Mouse (Mus musculus) monocyte, adult 5-6 weeks (primary cell): ENCODE results near the gene P3h1. TPM values are rescaled to one million over a fixed set of nuclear protein-coding genes. Genes with fewer than 3 reads are reported as not detected.
"Not testable (repeated sequence)": the region's sequence is repeated elsewhere in the genome, so short reads cannot be mapped to it uniquely, and the experiment has no call there.

Source experiments
- ATAC-seq: fragments of 153-309, 156-312 bp; replicated peaks from 2 replicates; pipeline ENCODE4 v1.8.0; 2017; ENCODE audit warnings: mild to moderate bottlenecking; ENCODE audit not compliant: low TSS enrichment, insufficient number of reproducible peaks, severe bottlenecking, poor library complexity, low FRiP score
- total RNA-seq: library from RNA; stranded (forward); fragments of 200-1000, 200-491, 200-594 nt; gene quantifications from 3 replicates; pipeline ENCODE4 v1.2.3, GENCODE M21; 2017

P3h1 gene
- total RNA-seq, 1 experiment from 2014 or later = 0.48 TPM

- no peak for ATAC-seq
Measured at GRCm38 (mm10) chr4:119261087-119261713, 28.5 kb downstream of the P3h1 start.

- ATAC-seq = no peak
Measured at GRCm38 (mm10) chr4:119262483-119262882, 29.8 kb downstream of the P3h1 start.

GRCm38 (mm10) chr4:119263459-119263858 is 30.7 kb downstream of the P3h1 start:
- no peak for ATAC-seq

GRCm38 (mm10) chr4:119266606-119267005 is 33.9 kb downstream of the P3h1 start:
- no peak for ATAC-seq

GRCm38 (mm10) chr4:119274627-119275026 is 41.9 kb downstream of the P3h1 start:
- ATAC-seq = no peak

GRCm38 (mm10) chr4:119275226-119275625 is 42.5 kb downstream of the P3h1 start:
- no peak for ATAC-seq

- no peak for ATAC-seq
Measured at GRCm38 (mm10) chr4:119275726-119276125, 43.0 kb downstream of the P3h1 start.

- ATAC-seq = not testable (repeated sequence)
Measured at GRCm38 (mm10) chr4:119278784-119279183, 46.1 kb downstream of the P3h1 start.

GRCm38 (mm10) chr4:119284861-119285260 is 52.1 kb downstream of the P3h1 start:
- no peak for ATAC-seq

GRCm38 (mm10) chr4:119285336-119285735 is 52.6 kb downstream of the P3h1 start:
- no peak for ATAC-seq

GRCm38 (mm10) chr4:119291921-119292320 is 59.2 kb downstream of the P3h1 start:
- ATAC-seq = no peak

- peak; percentile 38; the same call in 1 of the 2 replicates for ATAC-seq
Measured at GRCm38 (mm10) chr4:119292771-119293573, 60.3 kb downstream of the P3h1 start.

GRCm38 (mm10) chr4:119293574-119294258 is 61.0 kb downstream of the P3h1 start:
- ATAC-seq = no peak

- ATAC-seq = peak; percentile 99
Measured at GRCm38 (mm10) chr4:119294415-119295133, 61.9 kb downstream of the P3h1 start, which contains the start of gene Ybx1. TSS of gene Ybx1 (minus strand) at chr4:119294604.

GRCm38 (mm10) chr4:119295134-119295453 is 62.4 kb downstream of the P3h1 start:
- no peak for ATAC-seq

GRCm38 (mm10) chr4:119297361-119297760 is 64.6 kb downstream of the P3h1 start:
- no peak for ATAC-seq
